Mouse (Mus musculus) kidney, adult 9 months (tissue): ENCODE data around the gene Dmbx1.

Experiments
- DNase-seq: peaks from one replicate; pipeline ENCODE4 v3.0.0; 2022

The Dmbx1 gene

DNA sequence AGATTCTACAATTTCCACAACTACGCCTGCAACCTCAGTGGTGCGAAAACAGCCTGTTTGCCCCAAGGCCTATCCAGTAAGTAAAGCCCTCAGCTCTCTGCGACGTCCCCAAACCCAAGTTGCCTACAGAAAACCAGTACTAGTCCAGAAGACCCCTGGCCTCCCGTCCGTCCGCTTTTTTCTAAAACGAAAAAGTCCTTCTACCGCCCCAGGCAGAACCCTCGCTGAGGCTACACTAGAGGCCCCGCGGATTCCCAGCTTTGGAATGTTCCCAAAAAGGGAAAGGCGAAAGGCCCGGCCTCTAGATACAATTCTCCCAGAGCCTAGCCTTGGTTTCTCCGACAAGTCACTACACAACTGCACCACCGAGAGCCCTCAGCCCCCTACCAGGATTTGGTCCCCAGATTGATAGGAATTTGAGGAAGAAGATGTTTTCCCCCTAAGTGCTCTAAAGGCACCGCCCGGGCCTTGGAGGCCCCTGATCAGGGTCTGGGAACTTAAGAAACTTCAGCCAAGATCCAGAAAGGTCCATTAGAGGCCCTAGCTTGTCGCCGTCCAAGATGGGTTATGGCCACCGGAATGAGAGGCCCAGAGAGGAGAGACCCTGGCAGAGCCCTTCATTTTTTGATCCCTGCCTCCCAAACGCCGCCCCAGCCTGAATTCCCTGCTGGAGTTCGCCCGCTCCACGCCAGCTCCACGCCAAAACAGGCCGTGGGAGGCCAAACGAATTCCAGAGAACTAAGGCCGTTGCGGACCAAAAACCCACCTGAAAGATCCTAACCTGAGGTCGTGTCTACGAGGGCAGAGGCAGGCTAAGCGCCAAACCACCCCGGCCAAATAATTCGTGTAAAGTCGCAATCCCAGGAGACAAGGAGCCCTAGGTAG is 1.2 kb downstream of the Dmbx1 start:
- DNase-seq, result peak; percentile 29

DNA sequence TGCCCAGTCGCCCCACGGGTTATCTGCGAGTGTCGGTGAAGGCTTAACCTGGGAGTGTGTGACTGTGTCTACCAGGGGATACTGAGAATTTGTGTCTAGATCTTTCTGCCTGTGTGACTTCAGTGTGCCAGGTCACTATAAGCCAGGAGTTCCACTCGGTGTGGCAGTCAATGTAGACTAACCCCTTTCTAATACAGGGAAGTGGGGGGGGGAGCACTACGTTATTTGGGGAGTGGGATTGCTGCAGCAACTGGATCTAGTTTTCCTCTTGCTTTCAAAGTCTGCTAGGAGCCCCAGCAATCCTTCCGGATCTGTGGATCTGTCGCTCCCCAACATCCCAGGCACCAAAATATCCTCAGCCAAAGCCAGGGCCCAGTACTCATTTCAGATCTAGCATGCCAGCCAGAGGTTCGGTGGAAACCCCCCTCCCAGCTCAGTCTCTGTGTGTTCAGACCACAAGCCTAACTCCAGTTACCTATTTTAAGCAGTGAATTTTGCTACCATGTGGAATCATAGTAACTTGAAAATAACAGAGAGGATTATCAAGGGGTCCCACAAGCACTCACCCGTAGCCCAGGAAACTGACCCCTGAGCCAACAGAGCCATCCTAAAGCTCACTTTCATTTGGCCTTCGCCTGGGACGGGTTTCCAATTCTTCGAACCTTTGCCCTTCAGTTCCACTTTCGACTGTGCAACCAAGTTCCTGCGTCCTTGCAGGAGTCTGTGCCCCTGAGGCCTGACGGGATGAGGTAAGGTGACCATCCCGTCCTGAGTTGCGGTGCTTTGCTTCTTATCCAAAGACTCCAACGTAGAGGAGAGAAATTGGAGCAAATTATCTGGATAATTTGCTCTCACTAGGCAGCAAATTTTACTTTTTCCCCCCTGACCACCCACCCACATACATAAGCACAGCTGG is 2.4 kb downstream of the Dmbx1 start:
- DNase-seq, result no peak

DNA sequence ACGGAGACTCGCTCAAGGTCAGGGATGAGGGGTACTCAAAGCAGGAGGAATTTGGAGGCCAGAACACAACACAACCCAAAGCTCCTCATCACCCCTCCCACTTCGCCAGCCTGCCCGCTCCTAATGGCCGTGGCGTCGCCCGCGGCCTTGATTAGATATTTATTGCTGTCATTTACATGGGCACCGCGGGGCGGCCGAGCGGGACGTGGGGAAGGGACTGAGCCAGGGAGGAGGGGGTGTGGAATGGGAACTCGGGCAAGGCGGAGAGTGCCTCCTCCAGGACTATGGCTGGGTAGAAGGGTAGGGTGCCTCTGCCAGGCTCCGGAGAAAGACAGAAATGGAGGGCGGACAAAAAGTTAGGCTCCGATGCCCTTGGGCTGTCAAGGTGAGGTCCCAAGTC is 3.1 kb downstream of the Dmbx1 start:
- no peak for DNase-seq

DNA sequence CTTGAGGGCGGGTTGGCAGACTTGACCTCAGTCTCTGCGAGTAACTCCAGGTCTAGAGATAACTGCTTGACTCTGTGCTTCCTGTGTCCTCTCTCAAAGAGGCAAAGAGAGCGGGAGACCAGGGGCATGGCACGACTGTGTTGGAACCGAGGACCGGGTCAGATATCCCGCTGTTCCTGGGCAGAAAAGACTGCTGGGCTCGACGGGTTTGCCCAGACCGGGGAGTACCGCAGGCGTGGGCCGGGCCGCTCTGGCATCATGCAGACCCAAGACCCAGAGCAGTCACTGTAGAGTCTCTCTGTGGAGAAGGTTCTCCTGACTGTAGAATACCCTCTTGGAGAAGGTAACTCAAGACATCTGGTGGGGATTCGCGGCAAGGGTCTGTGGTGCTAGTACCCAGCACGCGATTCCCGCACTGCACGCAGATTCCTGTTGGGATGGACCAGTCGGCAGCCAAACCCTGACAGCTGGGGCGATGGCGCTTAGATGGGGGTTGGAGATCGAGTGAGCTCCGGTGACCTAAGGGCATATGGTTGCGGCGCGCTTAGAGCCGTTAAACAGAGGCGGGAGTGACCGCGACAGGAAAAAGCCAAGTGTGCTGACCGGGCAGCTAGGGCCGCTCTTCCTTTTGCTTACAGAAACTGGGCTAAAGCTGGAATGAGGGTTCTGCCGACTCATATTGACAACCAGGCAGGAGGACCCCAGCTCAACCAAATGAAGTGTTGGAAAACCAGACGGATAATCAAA is 3.7 kb downstream of the Dmbx1 start:
- no peak for DNase-seq

DNA sequence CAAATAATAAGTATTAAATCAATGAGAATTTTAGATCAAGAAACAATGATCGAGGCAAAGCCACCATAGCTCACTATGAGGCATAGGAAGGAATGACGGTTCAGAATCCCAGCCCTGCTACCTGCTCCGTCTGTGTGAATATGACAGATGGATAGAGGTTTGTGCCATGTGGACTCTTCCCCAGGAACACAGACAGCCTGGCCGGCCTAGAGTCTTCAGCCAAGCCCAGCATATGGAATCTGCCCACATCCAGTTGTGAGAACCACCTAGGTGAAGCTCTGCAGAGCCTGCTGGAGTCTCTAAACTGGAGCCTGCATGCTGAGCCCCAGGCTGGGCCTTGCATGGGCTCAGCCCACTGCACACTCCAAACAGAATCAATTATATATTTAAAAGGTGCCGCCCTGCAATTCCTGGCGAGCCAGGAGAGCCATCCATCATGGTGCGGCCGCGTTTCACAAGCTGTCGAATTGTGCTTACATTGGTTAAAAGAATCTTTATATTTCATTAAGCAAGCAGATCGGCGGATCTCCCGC is 8.1 kb downstream of the Dmbx1 start:
- no peak for DNase-seq

DNA sequence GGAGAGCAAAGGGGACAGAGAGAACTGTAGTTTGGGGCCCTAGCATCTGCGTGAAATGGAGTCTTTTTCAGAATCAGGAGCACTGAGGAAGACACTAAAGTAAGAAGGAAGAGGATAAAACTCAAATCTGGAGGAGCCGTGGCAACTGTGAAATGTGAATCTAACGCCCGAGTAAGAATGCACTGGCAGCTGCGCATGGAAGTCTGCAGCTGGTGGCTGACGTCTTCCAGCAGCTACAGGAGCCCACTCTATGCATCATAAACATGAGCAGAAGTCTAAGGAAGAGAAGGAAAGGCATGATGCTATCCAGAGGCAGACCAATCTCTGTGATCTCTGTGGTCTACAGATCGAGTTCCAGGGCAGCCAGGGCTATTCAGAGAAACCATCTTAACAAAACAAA is 12.1 kb downstream of the Dmbx1 start:
- no peak for DNase-seq

DNA sequence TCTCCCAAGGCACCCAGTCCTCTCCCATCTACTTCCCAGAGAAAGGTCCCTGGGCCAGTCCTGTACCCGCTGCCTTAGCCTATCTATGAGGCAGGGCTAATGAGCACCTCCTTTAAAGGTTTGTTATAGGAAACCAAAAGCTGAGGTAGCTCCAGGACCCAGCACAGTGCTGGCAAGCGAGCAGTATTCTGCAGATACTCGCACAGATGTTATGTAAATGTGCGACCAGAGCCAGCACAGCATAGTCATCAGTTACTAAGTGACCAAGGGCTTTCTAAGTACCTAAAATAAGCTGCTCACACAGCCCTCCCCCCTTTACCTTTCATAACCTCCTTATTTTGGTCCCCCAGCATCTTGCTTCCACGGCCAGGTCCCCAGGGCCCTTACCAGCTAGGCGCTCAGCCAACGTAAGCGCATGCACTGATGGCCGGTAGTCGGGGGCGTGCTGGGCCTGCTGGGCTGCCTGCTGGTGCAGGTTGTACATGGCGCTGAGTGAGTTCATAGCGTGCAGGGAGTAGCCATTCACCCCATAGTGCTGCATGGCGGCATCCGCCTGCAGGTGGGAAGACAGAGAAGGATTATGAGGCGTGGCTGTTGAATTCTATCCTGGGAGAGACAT is 16.4 kb downstream of the Dmbx1 start:
- DNase-seq, result no peak

DNA sequence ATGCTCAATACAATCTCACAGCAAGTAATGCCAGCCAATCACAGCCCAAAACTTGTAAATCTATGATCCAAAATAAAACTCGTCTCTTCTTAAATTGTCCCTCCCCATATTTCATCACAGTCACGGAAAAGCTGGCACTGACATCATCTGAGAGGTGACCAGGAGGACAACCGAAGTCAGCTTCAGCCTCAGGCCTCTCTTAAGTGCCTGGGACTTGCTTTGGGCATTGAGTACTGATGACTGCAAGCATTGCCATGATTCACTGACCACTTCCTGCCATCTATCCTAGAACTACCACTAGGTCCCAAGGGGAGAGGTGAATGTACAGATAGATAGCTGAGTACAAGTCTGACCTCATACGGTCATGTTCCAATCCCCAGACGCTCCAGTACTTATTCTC is 17.0 kb downstream of the Dmbx1 start:
- DNase-seq, result no peak

DNA sequence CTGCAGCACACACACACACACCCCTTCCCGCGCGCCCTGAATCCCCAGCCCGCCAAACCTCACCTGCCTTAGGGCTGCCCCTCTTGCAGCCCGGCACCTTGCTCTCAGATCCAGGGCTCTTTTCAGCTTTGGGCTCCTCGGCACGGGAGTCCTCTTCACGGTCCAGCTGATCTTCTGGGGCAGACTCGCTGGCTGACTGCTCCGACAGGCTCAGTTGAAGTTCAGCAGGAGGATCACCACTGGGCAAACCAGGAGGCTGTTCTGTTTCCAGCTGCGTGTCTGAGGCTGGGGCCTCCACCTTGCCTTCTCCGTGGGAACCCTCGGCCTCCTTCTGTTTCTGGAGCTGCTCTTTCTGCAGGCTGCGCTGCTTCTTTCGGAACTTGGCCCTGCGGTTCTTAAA is 19.8 kb downstream of the Dmbx1 start:
- peak; percentile 48 for DNase-seq

DNA sequence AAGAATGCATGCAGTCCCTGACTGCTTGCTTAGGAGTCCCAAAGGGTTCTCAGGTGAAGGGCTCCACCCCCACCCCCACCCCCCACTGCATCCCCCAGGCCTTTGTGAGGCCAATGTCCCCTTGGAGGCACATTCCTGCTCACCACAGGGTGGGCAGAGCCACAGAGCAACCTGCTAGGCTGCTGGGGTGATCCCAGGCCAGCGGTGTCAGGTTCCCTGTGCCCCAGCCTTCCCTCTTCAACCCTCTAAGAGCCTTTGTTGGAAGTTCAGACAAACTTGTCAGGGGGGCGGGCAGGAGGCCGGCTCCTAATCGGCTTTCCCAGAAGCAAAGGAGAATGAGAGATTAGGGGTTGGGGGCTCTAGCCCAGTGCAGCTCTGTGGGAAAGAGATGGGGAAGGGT is 28.1 kb downstream of the Dmbx1 start:
- no peak for DNase-seq

DNA sequence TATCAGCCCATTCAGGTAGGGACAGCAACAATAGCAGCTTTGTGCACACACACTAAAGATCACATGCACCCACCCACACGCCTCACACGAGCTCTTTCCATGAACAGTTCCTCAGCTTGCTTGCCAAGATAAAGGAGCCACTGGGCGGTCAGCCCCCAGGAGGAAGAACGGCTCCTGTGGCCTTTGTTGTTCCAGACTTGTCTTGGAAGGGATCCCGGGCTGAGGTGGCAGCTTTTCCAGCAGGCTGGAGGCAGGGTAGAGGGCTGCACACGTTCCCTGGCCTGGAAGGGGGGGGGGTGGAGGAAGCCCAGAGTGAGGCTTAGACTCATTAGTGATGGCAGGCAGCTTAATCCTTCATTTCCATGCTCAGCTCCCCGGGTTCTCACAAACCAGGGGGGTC is 31.1 kb downstream of the Dmbx1 start:
- DNase-seq, result no peak

DNA sequence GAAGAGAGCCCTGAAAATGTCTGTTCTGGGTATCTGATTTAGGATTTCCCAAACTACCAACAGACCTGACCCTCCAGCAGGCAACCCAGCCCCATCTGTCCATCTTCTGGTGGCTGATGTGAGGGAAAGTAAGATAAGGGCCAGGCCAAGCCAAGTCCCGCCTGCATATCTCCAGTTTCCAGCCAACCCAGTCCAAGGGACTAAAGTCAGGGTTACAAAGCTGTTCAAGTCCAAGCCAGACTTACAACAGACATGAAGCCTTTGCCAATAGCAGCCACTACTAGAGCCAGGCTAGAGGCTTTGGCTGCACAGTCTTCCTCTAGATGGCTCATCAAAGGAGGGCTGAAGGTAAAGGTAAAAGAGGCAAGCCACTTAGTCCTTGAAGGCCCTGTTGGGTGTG is 31.7 kb downstream of the Dmbx1 start:
- DNase-seq, result no peak

DNA sequence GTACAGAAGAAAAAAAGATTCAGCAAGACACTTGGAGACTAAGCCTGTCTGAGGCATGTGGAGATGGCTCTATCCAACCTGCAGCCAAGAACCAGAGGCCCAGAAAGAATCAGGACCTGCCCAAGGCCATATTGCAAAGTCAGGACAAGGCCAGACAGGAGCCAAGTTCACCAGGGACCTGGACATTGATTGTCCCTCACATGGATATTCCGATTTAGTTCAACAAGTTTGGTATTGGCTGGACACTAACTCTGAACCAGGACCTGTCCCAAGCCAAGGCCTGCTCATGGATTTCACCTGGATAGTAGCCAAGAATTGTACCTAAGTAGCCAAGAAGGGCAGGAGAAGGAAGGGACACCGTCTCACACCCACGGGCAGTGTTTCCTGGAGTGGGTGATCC is 32.9 kb downstream of the Dmbx1 start:
- DNase-seq, result no peak

DNA sequence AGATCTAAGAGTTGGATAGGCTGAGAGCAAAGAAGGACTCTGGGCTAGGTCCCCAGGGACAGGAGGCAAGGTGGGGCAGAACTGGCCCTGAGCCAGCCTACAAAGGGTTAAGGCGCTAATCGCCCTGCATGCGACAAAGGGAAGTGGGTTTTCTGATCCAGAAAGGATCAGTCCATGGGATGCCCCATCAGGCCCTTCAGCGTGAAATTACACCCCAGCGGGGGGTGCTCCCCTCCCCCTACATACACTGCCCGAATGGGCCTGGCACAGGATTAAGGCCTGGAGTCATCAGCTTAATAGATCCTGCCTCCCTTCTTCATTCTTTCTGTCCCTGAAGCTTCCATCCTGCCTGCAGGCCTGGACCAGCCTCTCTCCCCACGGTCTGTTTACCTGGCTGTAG is 34.0 kb downstream of the Dmbx1 start:
- no peak for DNase-seq

DNA sequence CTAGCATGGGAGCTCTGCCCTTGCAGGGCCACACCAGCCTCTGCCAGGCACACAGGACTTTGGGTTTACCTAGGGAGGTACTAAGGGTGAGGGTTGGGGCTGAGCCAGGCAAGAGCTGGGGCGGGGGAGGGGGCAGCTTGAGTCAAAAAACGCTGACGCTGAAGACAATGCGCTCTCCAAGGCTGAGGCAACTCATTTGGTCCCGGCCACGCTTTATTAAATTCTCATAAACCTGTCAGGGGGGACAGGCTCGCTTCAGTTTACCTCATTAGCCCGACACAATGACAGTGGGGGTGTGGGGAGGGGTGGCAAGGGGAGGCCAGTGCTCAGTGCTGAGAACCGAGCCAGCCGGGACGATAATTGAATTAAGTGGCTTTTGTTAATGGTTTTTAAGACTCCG is 35.4 kb downstream of the Dmbx1 start:
- peak; percentile 19 for DNase-seq

DNA sequence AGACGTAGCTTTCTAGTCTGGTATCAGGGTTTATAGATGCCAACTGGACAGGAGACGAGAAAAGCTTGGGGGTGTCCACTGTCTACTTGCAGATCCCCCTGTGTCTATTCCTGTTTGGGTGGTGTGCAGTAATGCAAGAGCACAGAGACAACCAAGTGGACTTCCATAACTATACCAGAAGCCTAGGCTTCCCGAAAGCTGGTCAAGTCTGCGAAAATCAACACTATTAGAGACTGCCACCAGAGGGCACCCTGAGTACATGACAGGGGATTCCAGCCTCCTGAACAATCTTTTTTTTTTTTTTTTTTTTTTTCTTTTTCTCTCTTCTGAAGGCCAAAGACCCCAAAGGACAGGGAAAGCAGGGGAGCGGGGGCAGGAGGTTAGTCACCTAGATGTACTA is 36.9 kb downstream of the Dmbx1 start:
- DNase-seq, result peak; percentile 85

DNA sequence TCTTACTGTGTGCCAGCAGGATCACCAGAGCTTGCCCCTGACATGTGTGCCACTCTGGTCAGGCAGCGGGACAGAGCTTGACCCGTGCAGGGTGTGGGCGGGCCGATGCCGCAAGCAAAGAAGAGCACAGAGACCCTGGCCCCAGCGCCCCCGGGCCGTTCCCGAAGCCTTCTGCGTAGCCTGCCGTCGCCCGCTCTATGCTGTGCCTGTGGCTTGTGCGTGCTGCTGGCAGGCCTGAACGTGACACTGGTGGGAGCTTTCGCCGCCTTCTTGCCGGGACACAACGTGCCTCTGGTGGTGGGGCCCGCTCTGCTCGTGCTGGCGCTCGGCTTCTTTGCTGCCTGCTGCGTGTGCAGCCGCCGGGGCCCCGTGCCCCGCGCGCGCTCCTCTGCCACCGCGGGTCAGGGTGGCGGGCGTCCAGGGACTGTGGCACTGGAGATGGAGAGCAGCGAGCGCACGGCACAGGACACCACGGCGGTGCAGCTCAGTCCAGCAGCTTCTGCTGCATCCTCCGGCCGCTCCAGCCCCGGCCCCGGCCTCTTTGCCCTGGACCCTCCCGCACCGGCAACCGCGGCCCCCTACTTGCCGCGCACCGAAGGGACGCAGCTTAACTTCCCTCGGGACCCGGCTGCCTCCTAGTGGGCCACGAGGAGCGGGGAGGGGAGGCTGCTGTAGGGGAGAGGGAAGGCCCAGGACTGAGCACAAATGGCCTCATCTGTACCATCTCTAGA is 41.7 kb downstream of the Dmbx1 start:
- no peak for DNase-seq

DNA sequence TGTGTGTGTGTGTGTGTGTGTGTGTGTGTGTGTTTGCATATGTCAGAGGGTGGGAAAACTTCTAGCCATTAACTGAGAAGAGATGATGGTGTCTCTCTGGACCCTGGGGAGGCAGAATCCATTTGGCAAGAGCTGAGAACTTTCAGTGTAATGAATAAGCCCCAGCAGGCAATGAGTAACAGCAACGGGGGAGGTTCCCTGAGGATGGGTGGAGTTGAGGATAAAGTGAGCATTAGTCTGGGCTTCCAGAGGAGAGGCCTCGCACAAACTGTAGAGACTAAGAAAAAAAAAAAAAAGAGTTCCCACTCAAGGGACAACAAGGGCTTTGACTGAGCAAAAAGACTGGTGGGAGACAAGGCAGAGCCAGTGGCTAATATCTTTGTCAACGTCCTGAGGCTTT is 45.4 kb downstream of the Dmbx1 start:
- peak; percentile 92 for DNase-seq

DNA sequence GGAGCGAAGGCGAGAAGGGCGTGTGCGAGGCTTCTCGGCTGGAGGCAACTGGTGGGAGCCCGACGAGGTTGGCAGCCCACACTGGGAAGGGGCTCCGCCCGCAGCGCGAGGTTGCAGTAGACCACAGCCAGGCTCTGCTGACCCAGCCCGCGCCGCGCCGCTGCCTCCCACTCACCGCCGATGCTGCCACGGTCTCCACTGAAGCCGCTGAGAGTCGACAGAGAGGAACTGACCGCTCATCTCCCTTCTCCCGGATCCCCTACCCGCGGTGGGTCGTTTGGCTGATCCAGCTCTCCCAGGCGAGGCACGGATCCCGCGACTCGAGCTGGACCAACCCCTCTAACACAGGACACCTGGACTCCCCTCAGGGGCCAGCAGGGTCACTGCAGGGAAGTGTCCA is 49.2 kb downstream of the Dmbx1 start, which contains the start of gene 6430628N08Rik:
Gene 6430628N08Rik, plus strand, starts transcription at position 113 of the 400 bp plus-strand sequence.
- no peak for DNase-seq

DNA sequence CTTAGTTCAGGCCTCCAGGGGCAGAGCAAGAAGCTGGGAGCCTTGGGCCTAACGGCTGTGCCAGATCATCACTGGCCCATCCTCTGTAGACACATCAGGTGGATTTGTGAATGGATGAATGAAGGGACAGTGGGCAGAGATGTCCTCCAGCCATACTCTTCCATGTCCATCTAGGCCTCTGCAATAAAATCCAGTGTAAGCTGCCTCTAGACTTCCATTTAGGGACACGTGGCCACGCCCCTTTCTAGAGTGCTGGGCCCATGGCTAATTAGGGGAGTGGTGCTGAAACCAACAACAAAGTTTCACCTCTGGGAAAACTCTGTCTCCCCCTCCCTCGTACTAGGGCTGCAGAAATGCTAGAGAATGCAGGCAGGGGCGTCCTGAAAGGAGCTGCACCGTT is 49.7 kb downstream of the Dmbx1 start:
- DNase-seq, result no peak

DNA sequence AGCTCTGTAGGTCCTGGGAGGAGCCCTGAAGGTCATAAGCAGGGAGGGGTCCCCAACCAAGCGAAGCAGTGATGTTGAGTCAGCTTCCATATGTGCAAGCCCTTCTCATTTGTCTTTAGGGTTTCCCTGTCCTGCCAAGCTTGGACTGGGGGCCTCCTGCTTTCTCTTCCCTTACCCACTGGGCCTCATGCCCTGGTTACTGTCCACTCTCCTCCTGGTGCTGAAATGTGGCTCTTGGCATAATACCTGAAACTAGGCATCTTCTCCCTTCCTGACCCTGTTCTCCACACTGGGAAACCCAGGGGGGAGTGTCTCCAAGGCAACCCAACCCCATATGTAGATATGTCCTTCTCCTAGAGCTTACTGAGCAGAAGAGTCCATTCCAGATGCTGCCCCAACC is 52.9 kb downstream of the Dmbx1 start:
- DNase-seq, result no peak

DNA sequence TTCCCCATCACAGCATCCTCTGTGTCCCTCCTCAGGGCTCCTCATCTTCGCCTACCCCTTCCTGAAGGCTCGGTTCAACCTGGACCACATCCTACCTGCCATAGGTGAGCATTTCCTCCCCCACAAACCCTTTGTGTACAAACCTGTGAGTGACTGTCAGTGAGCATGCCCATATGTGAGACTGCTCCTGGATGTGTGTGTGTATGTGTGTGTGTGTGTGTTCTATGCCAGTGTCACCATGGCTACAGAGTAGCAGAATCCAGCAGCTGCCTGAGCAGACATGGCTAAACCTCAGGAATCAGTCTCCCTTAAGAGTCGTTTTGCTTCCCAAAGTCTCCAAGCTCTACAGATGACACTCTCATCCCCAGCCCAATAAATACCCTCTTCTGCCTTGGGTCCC is 53.9 kb downstream of the Dmbx1 start:
- no peak for DNase-seq
